Mouse (Mus musculus) embryonic fibroblast, embryonic 13.5 days (primary cell): ENCODE data around the gene Gart. TPM values are rescaled to one million over a fixed set of nuclear protein-coding genes. Genes with fewer than 3 reads are reported as not detected.
A peak's percentile ranks its signal among the peaks of the same experiment; 100 is the strongest.

Source experiments
- H3K27ac ChIP-seq: 2 replicates; pipeline ENCODE4 v1.5.1; 2012; ENCODE audit warnings: low read length, control low read depth, inconsistent platforms; ENCODE audit not compliant: insufficient read depth
- H3K4me1 ChIP-seq: 2 replicates; pipeline ENCODE4 v1.6.1; 2011; ENCODE audit warnings: low read length; ENCODE audit not compliant: control insufficient read depth, insufficient read depth
- H3K4me3 ChIP-seq: 2 replicates; pipeline ENCODE4 v1.5.1; 2011; ENCODE audit warnings: mild to moderate bottlenecking, control low read depth, low read length; ENCODE audit not compliant: insufficient read depth
- CTCF ChIP-seq: IDR thresholded peaks from 2 replicates; pipeline ENCODE4 v1.5.1; 2011; ENCODE audit warnings: mild to moderate bottlenecking, control low read depth, low read length, moderate library complexity, borderline replicate concordance; ENCODE audit not compliant: insufficient read depth
- POLR2A ChIP-seq: IDR thresholded peaks from 2 replicates; pipeline ENCODE4 v1.6.1; 2011; ENCODE audit warnings: low read depth, mild to moderate bottlenecking, control low read depth, low read length, moderate library complexity
- polyA plus RNA-seq: library from polyadenylated mRNA; stranded (reverse); fragments of >200 nt; gene quantifications from 2 replicates; pipeline ENCODE4 v1.2.4, GENCODE M21; 2011; ENCODE audit warnings: low read depth; ENCODE audit not compliant: missing spikeins, insufficient read length

The Gart gene
- polyA plus RNA-seq, 1 experiment = 68.2 TPM

- Histone ChIP-seq H3K27ac (no peak overlapping the region), H3K4me1 (no peaks in the 10 kb centered on the region), H3K4me3 (peak overlapping the region; percentile 78)
- TF ChIP-seq CTCF = no peak
- no peak for TF ChIP-seq POLR2A
Observed at GRCm38 (mm10) chr16:91596397-91596778, 50.4 kb downstream of the Gart start.

- Histone ChIP-seq H3K4me3 (no peak overlapping the region), H3K27ac (no peak overlapping the region), H3K4me1 (no peaks in the 10 kb centered on the region)
- TF ChIP-seq POLR2A (no peak), CTCF (no peak)
Observed at GRCm38 (mm10) chr16:91595076-91595475, 51.7 kb downstream of the Gart start.

GRCm38 (mm10) chr16:91593262-91593661 lies 53.5 kb downstream of the Gart start:
- H3K27ac ChIP-seq = no peak overlapping the region
- H3K4me1 ChIP-seq = no peaks in the 10 kb centered on the region
- TF ChIP-seq CTCF (no peak), POLR2A (no peak)
- H3K4me3 ChIP-seq = no peak overlapping the region

DNA sequence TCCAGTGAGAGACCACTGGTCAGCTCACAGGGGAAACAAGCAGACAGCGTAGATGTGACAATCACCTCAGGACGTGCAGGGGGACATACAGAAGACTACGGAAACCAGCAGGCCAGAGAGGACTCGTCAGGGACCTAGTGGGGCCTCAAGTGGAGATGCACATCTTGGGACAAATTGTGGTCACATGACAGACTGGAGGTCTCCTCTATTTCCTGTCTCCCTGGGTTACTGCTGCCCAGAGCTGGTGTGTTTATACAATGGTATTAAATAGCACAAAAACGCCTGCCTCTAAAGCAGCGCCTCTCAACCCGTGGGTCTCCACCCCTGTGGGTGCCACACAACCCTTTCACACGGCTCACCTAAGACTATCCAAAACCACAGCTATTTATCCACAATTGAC lies 54.6 kb downstream of the Gart start:
- Histone ChIP-seq H3K4me3 (no peak overlapping the region), H3K4me1 (no peaks in the 10 kb centered on the region), H3K27ac (no peak overlapping the region)
- TF ChIP-seq CTCF (no peak), POLR2A (no peak)

GRCm38 (mm10) chr16:91588703-91589102 lies 58.0 kb downstream of the Gart start:
- no peak overlapping the region for H3K4me3 ChIP-seq
- no peaks in the 10 kb centered on the region for H3K4me1 ChIP-seq
- H3K27ac ChIP-seq = no peak overlapping the region
- no peak for TF ChIP-seq POLR2A
- no peak for TF ChIP-seq CTCF

GRCm38 (mm10) chr16:91587730-91588453 lies 58.9 kb downstream of the Gart start:
- Histone ChIP-seq H3K27ac (no peak overlapping the region), H3K4me3 (no peak overlapping the region), H3K4me1 (no peaks in the 10 kb centered on the region)
- TF ChIP-seq CTCF (no peak), POLR2A (no peak)

DNA sequence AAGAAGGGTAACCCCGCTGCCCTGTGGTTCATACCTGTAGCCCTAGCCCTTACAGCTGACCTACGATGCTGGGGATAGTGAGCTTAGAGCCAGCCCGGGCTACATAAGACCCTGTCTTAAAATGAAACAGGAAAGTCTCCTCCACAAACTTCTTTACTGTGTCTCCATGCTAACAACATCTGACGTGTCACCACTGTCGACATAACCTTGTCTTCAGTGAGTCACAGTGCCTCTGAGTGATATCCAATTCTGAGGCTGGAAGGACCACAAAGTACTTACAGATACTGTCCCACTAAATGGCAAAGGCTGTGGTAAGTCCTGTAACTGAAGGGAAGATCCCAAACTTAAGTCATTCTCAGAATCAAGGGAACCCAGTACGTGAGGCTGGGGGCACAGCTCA lies 60.5 kb downstream of the Gart start:
- H3K4me1 ChIP-seq = no peaks in the 10 kb centered on the region
- H3K27ac ChIP-seq = no peak overlapping the region
- TF ChIP-seq POLR2A = no peak
- no peak for TF ChIP-seq CTCF
- H3K4me3 ChIP-seq = no peak overlapping the region

DNA sequence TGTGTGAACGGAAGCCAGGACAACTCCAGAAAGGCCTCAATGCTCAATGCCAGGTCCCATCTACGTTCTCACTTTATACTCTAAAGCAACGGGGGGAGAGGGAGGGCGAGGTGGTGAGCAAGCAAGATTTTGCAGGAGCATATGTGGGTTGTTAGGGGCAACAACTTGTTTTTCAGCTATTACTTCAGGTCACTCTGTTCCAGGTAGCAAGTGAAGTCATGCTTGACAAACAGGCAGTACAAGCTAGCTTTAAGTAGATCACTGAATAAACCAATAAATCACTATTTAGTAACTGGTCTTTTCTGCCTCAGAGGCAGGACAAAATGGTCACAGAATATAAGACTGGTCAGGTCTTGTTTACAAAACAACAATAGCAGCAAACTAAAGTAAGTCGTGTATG lies 61.1 kb downstream of the Gart start:
- H3K4me3 ChIP-seq = no peak overlapping the region
- H3K27ac ChIP-seq = no peak overlapping the region
- TF ChIP-seq POLR2A = no peak
- TF ChIP-seq CTCF = no peak
- no peaks in the 10 kb centered on the region for H3K4me1 ChIP-seq

- H3K27ac ChIP-seq = no peak overlapping the region
- TF ChIP-seq CTCF (no peak), POLR2A (no peak)
- H3K4me1 ChIP-seq = no peaks in the 10 kb centered on the region
- no peak overlapping the region for H3K4me3 ChIP-seq
Observed at GRCm38 (mm10) chr16:91582307-91582706, 64.4 kb downstream of the Gart start.

- TF ChIP-seq POLR2A = no peak
- no peak for TF ChIP-seq CTCF
- Histone ChIP-seq H3K4me3 (no peak overlapping the region), H3K4me1 (no peaks in the 10 kb centered on the region), H3K27ac (no peak overlapping the region)
Observed at GRCm38 (mm10) chr16:91578980-91579720, 67.6 kb downstream of the Gart start.
